Mouse (Mus musculus): ENCODE measurements around the gene A730046J19Rik.

Gene A730046J19Rik

DNA sequence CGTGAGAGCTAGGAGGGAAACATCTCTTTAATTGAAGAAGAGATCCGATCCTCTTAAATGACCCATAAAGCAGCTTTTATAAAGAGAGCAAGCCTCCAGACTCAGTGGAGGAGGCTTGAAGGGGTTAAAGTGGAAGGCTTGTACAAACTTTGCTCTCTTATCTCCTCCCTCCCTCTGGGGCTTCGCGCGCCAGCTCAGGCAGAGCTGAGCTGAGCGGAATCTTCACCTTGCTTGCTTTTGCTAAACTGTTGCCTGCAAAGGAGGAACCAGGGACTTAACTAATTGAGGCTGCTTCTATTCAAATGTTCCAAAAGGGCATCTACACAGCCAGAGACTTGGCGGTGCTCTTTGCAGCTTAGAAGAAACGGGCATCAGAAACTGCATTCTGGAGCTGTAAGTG lies at the start of gene A730046J19Rik:
Gene A730046J19Rik, plus strand, starts transcription at position 173 of the 400 bp plus-strand sequence.
- DNase-seq (ENCODE audit: low read depth, low spot score) = no peak

DNA sequence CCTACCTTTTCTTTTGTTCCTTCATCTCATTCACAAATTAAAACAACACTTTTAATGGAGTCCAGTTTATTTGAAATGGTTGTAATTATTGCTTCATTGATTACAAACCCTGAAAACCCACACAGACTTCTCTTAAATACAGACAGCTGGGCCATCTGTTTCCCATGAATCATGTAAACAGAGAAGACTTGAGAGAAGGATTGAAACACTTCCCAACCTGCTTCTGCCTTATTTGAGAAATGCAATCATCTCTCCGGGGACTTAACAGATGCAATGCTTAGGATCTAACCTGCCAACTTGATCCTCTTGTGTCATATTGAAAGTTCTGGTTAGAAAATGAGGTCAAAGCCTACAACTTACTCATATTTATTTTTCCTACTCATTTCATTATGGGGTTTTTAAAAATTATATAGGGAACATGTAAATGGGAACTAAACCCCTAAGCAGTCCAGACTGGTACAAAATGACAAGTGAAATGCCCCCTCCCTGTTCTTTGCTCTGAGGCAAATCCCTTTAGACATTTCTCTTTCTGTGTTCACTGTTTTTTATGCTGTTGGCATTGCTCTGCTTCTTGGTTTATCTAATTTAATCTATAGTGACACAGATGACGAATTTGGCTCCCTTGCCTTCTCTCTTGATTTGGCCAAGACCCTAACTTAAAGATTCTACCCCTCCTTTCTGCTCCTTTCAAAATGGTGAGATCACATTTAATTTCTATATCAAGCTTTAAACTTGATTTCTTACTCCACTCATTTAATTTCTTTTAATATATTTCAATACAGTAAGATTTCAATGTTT lies 48.7 kb upstream of the A730046J19Rik start:
- no peak for DNase-seq (ENCODE audit: low read depth, low spot score)

DNA sequence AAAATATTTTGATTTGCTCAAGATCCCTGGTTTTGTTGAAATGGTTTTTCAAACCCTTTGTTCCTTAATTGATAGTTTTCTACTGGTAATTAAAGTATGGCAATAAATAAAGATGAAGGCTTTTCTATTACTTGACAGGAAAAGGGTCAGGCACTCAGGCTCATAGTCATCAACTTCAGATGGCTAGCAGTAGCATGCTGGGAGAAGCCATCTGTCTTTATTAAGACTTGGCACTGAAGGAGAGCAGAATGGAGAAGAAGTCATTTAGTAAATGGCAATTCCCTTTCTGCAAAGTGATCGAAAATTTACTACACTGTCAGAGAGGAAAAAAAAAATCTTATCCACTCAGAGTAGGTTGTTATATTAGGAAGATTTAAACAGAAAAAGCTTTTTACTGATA lies 17.2 kb upstream of the A730046J19Rik start:
- DNase-seq (ENCODE audit: low read depth, low spot score) = no peak

GRCm38 (mm10) chrX:144149987-144150386 lies 3.5 kb upstream of the A730046J19Rik start:
- DNase-seq (ENCODE audit: low read depth, low spot score) = no peak

- no peak for DNase-seq (ENCODE audit: low read depth, low spot score)
Observed at GRCm38 (mm10) chrX:144154111-144154510, 616 bp downstream of the A730046J19Rik start.

- peak; percentile 7 for DNase-seq (ENCODE audit: low read depth, low spot score)
Observed at GRCm38 (mm10) chrX:144162936-144163335, 9.4 kb downstream of the A730046J19Rik start.

Measured in forelimb bud, embryonic 11.5 days (tissue).